Mouse (Mus musculus): ENCODE data around the gene Havcr2.
"Not testable (repeated sequence)": the region's sequence is repeated elsewhere in the genome, so short reads cannot be mapped to it uniquely, and the experiment has no call there.

Havcr2 gene

GRCm38 (mm10) chr11:46459960-46460359, 5.2 kb downstream of the Havcr2 start:
- DNase-seq (ENCODE audit: low read depth, low spot score), result no peak

DNA sequence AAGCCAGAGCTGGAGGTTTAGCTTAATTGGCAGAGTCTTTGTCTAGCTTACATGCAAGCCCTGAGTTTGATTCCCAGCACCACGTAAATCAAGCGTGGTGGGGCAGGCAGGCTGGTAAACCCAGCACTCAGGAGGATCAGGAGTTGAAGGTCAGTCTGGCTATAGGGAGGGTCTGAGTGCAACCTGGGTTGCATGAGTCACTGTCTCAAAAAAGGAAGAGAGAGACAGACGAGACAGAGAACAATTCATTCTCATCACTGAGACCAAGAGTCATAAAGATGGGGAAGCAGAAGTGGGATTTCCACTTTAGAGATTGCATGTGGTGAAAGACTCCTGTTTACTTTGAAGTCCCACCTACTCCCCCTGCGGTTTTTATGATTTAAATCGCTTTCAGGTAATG, 6.6 kb downstream of the Havcr2 start:
- no peak for DNase-seq (ENCODE audit: low read depth, low spot score)

GRCm38 (mm10) chr11:46461931-46462330, 7.2 kb downstream of the Havcr2 start:
- no peak for DNase-seq (ENCODE audit: low read depth, low spot score)

DNA sequence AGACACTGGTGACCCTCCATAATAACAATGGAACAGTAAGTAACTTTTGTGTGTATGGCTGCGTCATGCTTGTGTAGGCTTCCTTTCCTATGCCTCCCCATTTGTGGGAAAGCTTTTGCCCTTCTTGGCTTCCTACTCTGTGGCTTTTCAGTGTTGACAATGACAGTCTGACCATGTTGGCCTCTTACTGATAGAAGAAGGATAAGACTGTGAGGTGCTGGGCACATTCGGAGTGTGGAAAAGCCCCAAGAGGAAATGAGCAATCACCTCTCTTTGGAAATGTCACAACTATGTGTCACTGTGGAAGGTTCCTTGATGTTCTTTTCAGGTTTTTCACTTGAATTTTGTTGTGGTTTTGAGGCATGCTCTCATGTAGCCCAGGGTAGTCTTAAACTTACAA, 12.1 kb downstream of the Havcr2 start:
- no peak for DNase-seq (ENCODE audit: low read depth, low spot score)

DNA sequence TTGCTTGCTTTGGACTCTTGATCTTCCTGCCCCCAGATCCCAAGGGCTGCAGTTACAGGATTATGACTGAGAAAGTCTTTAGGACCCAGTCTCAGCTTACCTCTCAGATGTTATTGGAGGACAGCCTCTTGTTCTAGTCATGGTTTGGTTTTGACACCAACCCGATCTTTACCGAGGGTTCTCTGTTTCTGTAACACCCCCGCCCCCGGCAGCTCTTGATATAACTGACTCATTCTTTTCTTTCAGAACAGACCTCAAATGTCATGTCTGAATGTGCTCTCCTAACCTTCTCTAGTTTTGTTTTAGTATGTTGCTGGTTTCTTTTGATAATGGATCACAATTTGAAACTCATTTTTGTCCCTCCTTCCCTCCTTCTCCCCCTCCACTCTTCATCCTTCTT, 19.5 kb downstream of the Havcr2 start:
- no peak for DNase-seq (ENCODE audit: low read depth, low spot score)

- no peak for DNase-seq (ENCODE audit: low read depth, low spot score)
Observed at GRCm38 (mm10) chr11:46479311-46479710, 24.6 kb downstream of the Havcr2 start.

GRCm38 (mm10) chr11:46480517-46480916, 25.8 kb downstream of the Havcr2 start:
- no peak for DNase-seq (ENCODE audit: low read depth, low spot score)

DNA sequence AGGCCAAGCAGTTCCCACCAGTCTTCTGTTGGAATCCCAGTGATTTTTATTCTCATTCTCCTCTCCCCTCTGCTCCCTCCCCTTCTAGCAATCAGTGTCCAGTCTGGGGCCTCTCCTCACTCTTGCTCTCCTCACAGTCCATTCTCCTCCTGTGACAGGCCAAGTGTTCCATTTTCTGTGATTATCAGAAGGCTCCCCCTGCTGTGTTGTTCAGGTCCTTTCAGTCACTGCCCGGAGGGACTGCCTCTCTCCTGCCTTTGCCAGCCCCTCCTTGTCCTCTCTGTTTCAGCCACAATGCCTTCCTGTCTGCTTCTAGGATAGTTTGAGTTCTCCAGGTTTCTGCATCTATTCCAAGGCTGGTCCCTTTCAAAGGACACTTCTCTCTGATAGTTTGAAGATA, 33.5 kb downstream of the Havcr2 start:
- no peak for DNase-seq (ENCODE audit: low read depth, low spot score)

- DNase-seq (ENCODE audit: low read depth, low spot score), result no peak
Observed at GRCm38 (mm10) chr11:46488650-46489049, 33.9 kb downstream of the Havcr2 start.

DNA sequence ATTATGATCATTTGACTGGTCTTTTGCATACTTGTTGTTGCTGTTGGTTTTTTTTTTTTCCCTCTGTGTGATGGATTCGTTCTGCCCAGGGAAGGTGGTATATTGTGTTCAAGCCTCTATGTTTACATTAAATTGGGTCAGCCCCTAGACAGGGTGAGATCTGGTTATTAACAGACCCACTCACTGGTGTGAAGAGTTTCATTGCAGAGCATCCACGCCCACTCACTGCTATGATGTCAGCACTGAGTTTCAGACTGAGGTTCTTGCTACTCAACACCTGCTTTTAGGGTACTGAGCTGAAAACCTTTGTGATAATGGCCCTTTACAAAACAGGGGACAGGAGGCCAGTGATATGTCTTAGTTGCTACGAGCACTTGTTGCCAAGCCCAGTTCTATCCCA, 52.4 kb downstream of the Havcr2 start:
- no peak for DNase-seq (ENCODE audit: low read depth, low spot score)

GRCm38 (mm10) chr11:46509900-46510299, 55.2 kb downstream of the Havcr2 start:
- DNase-seq (ENCODE audit: low read depth, low spot score), result no peak

GRCm38 (mm10) chr11:46521341-46521740, 66.6 kb downstream of the Havcr2 start:
- DNase-seq (ENCODE audit: low read depth, low spot score), result not testable (repeated sequence)

GRCm38 (mm10) chr11:46522719-46523118, 68.0 kb downstream of the Havcr2 start:
- no peak for DNase-seq (ENCODE audit: low read depth, low spot score)

GRCm38 (mm10) chr11:46523912-46524311, 69.2 kb downstream of the Havcr2 start, which contains the start of gene Gm12169:
Gm12169 (plus strand) TSS chr11:46524212.
- DNase-seq (ENCODE audit: low read depth, low spot score), result no peak

DNA sequence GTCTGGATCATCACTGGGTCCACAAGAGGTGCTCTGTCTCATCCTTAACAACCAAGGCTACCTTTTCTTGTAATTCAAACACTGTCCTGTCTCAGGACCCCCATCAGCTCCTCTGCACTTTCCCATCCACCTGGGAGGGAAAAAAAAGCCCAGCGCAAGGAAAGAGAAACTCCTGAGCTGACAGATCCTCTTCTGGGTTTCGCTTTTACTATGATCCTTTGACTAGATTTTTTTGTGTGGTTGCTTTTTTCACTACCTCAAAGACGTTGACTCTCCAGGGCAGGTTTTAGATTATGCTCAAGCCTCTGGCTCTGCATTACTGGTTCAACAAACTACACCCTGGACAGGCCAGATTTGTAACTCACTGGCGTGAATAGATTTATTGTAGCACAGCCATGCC, 75.4 kb downstream of the Havcr2 start:
- no peak for DNase-seq (ENCODE audit: low read depth, low spot score)
